Mouse (Mus musculus) neural tube, embryonic 14.5 days (tissue): ENCODE results near the gene Plppr2. TPM values are rescaled to one million over a fixed set of nuclear protein-coding genes. Genes with fewer than 3 reads are reported as not detected.

ENCODE experiments used
- ATAC-seq: fragments of 200-750 bp; cut with Nextera tagmentation; 2 replicates; pipeline ENCODE4 v1.8.0; 2017; ENCODE audit warnings: low read depth, mild to moderate bottlenecking, moderate TSS enrichment, moderate library complexity
- H3K27ac ChIP-seq: fragments of 300-500 bp; sonication (generic); 2 replicates; pipeline ENCODE4 v1.5.1; 2014; ENCODE audit warnings: low read depth, mild to moderate bottlenecking, control low read depth, low read length, moderate library complexity, mixed read lengths
- H3K27me3 ChIP-seq: fragments of 300-500 bp; sonication (generic); 2 replicates; pipeline ENCODE4 v1.6.1; 2014; ENCODE audit warnings: low read length; ENCODE audit not compliant: control insufficient read depth, insufficient read depth
- H3K36me3 ChIP-seq: fragments of 300-500 bp; sonication (generic); 2 replicates; pipeline ENCODE4 v1.6.1; 2014; ENCODE audit warnings: low read length, mixed read lengths; ENCODE audit not compliant: control insufficient read depth, insufficient read depth
- H3K4me1 ChIP-seq: fragments of 300-500 bp; sonication (generic); 2 replicates; pipeline ENCODE4 v1.6.1; 2014; ENCODE audit warnings: low read length; ENCODE audit not compliant: control insufficient read depth, insufficient read depth
- H3K4me2 ChIP-seq: fragments of 300-500 bp; sonication (generic); 2 replicates; pipeline ENCODE4 v1.6.1; 2014; ENCODE audit warnings: mild to moderate bottlenecking, low read depth, low read length, control low read depth
- H3K4me3 ChIP-seq: fragments of 300-500 bp; sonication (generic); 2 replicates; pipeline ENCODE4 v1.5.1; 2014; ENCODE audit warnings: low read depth, low read length, control low read depth, mixed read lengths
- H3K9ac ChIP-seq: fragments of 300-500 bp; sonication (generic); replicated peaks from 2 replicates; pipeline ENCODE4 v1.6.1; 2014; ENCODE audit warnings: low read depth, mild to moderate bottlenecking, control low read depth, low read length, mixed read lengths
- H3K9me3 ChIP-seq: fragments of 300-500 bp; sonication (generic); 2 replicates; pipeline ENCODE4 v1.6.1; 2016; ENCODE audit warnings: low read length; ENCODE audit not compliant: control insufficient read depth
- WGBS: fragments of 180-500 bp; shearing (Covaris S2); extraction: QIAGEN DNeasy Blood & Tissue Kit; methylation state at CpG from one replicate; pipeline ENCODE4 v1.1.7; 2014; 5-methylcytosine and 5-hydroxymethylcytosine counted together
- polyA plus RNA-seq: library from polyadenylated mRNA; unstranded; fragments of >200 nt; fragmentation: Nextera tagmentation; extraction: Ambion mirVana; gene quantifications from 2 replicates; pipeline ENCODE4 v1.2.1, GENCODE M21; 2014

Gene Plppr2
- polyA plus RNA-seq, 1 experiment from 2014 or later, result 89.6 TPM

- peaks cover 28% of the 10 kb centered on the region for H3K27me3 ChIP-seq
- WGBS, result 7% methylated on average over 35 of the region's 36 CpGs
- H3K27ac ChIP-seq, result no peak overlapping the region
- no peak for ATAC-seq
- no peak overlapping the region; the same call in 1 of the 2 replicates for H3K4me2 ChIP-seq
- H3K36me3 ChIP-seq, result no peaks in the 10 kb centered on the region
- H3K4me1 ChIP-seq, result peaks cover 14% of the 10 kb centered on the region
- H3K4me3 ChIP-seq, result no peak overlapping the region
- no peaks in the 10 kb centered on the region for H3K9me3 ChIP-seq
- no peak overlapping the region for H3K9ac ChIP-seq
Observed at GRCm38 (mm10) chr9:21987592-21988342, 50.9 kb downstream of the Plppr2 start.

GRCm38 (mm10) chr9:21988421-21989101 is 51.7 kb downstream of the Plppr2 start:
- H3K9ac ChIP-seq, result no peak overlapping the region
- peaks cover 28% of the 10 kb centered on the region for H3K27me3 ChIP-seq
- no peak overlapping the region for H3K27ac ChIP-seq
- H3K4me1 ChIP-seq, result peaks cover 14% of the 10 kb centered on the region
- peak; percentile 44; the same call in 1 of the 2 replicates for ATAC-seq
- H3K36me3 ChIP-seq, result no peaks in the 10 kb centered on the region
- H3K4me3 ChIP-seq, result peak overlapping the region; percentile 27
- H3K4me2 ChIP-seq, result peak overlapping the region; percentile 51
- WGBS, result 1% methylated on average over 32 of the region's 32 CpGs
- no peaks in the 10 kb centered on the region for H3K9me3 ChIP-seq

GRCm38 (mm10) chr9:21989230-21990110 is 52.6 kb downstream of the Plppr2 start, which contains the start of gene Rgl3:
Rgl3 (minus strand) TSS chr9:21989446.
- H3K27me3 ChIP-seq, result peaks cover 28% of the 10 kb centered on the region
- H3K27ac ChIP-seq, result no peak within 1 kb of the TSS
- H3K4me2 ChIP-seq, result peak within 1 kb of the TSS; percentile 51
- H3K4me3 ChIP-seq, result peak within 1 kb of the TSS; percentile 27
- H3K4me1 ChIP-seq, result peaks cover 14% of the 10 kb centered on the region
- no peaks in the 10 kb centered on the region for H3K9me3 ChIP-seq
- no peaks in the 10 kb centered on the region for H3K36me3 ChIP-seq
- 0 out of 2 replicates have a peak within 1 kb of the TSS, but pooled peaks have one; percentile 21 for H3K9ac ChIP-seq
- under 1% methylated on average over 42 of the region's 42 CpGs for WGBS
- ATAC-seq, result peak; percentile 41; the same call in 1 of the 2 replicates

GRCm38 (mm10) chr9:21992227-21992626 is 55.4 kb downstream of the Plppr2 start:
- 79% methylated on average over 4 of the region's 4 CpGs for WGBS
- H3K36me3 ChIP-seq, result no peaks in the 10 kb centered on the region
- ATAC-seq, result no peak
- H3K27ac ChIP-seq, result no peak overlapping the region
- no peak overlapping the region for H3K9ac ChIP-seq
- no peaks in the 10 kb centered on the region for H3K9me3 ChIP-seq
- H3K4me2 ChIP-seq, result no peak overlapping the region
- peaks cover 26% of the 10 kb centered on the region for H3K27me3 ChIP-seq
- no peak overlapping the region for H3K4me3 ChIP-seq
- H3K4me1 ChIP-seq, result peaks cover 14% of the 10 kb centered on the region

GRCm38 (mm10) chr9:21996178-21996867 is 59.5 kb downstream of the Plppr2 start:
- Histone ChIP-seq H3K9me3 (no peaks in the 10 kb centered on the region), H3K4me1 (no peaks in the 10 kb centered on the region), H3K9ac (no peak overlapping the region), H3K27me3 (peaks cover 2% of the 10 kb centered on the region), H3K4me2 (no peak overlapping the region), H3K4me3 (no peak overlapping the region), H3K27ac (no peak overlapping the region), H3K36me3 (no peaks in the 10 kb centered on the region)
- WGBS, result 87% methylated on average over 3 of the region's 3 CpGs
- ATAC-seq, result no peak

Other genes starting within 250 kb of the Plppr2 start
- gene Ldlr, start 213.6 kb upstream of the Plppr2 start, polyA plus RNA-seq, result 7.3 and 8.3 TPM in 2 replicates
- gene Spc24, start 176.7 kb upstream of the Plppr2 start, polyA plus RNA-seq, result 11.2 and 12.5 TPM in 2 replicates
- gene Kank2, start 138.3 kb upstream of the Plppr2 start, polyA plus RNA-seq, result 1.3 and 2.4 TPM in 2 replicates
- gene Angptl8, start 101.5 kb upstream of the Plppr2 start, polyA plus RNA-seq, result 0.24 and 0.53 TPM in 2 replicates
- gene Dock6, start 84.4 kb upstream of the Plppr2 start, polyA plus RNA-seq, result 8.2 and 13.8 TPM in 2 replicates
- gene Rab3d, start 18.8 kb upstream of the Plppr2 start, polyA plus RNA-seq, result 12.0 and 21.4 TPM in 2 replicates
- gene Ccdc159, start 9.6 kb upstream of the Plppr2 start, polyA plus RNA-seq, result 7.0 and 8.1 TPM in 2 replicates
- gene Tmem205, start 9.5 kb upstream of the Plppr2 start, polyA plus RNA-seq, result 48.6 and 49.6 TPM in 2 replicates
- 10.1 and 21.3 TPM in 2 replicates for gene Swsap1, start 18.7 kb downstream of the Plppr2 start, polyA plus RNA-seq
- 0.67 and 2.0 TPM in 2 replicates for gene Epor, start 26.5 kb downstream of the Plppr2 start, polyA plus RNA-seq
- 1.8 TPM in 2 replicates for gene Rgl3, start 52.4 kb downstream of the Plppr2 start, polyA plus RNA-seq
- 2.9 and 5.4 TPM in 2 replicates for gene Ccdc151, start 65.6 kb downstream of the Plppr2 start, polyA plus RNA-seq
- 74.1 and 77.5 TPM in 2 replicates for gene Prkcsh, start 65.8 kb downstream of the Plppr2 start, polyA plus RNA-seq
- gene Elavl3, start 115.0 kb downstream of the Plppr2 start, polyA plus RNA-seq, result 132 and 146 TPM in 2 replicates
- gene Gm49318, start 134.2 kb downstream of the Plppr2 start, polyA plus RNA-seq, result not detected in 2 replicates
- gene Zfp653, start 134.3 kb downstream of the Plppr2 start, polyA plus RNA-seq, result 13.5 and 14.2 TPM in 2 replicates
- 56.8 and 64.2 TPM in 2 replicates for gene Ecsit, start 148.4 kb downstream of the Plppr2 start, polyA plus RNA-seq
- gene Cnn1, start 162.2 kb downstream of the Plppr2 start, polyA plus RNA-seq, result 0.43 and 0.66 TPM in 2 replicates
- 177 and 196 TPM in 2 replicates for gene Elof1, start 180.1 kb downstream of the Plppr2 start, polyA plus RNA-seq
- gene Acp5, start 198.7 kb downstream of the Plppr2 start, polyA plus RNA-seq, result 0.26 and 0.40 TPM in 2 replicates
- 91.8 and 99.3 TPM in 2 replicates for gene Pigyl, start 219.8 kb downstream of the Plppr2 start, polyA plus RNA-seq